Mouse (Mus musculus) stomach, postnatal 0 days (tissue): ENCODE data around the gene Gm29094.
"Not testable (repeated sequence)": the region's sequence is repeated elsewhere in the genome, so short reads cannot be mapped to it uniquely, and the experiment has no call there.

Experiments used
- CTCF ChIP-seq: IDR thresholded peaks from 2 replicates; pipeline ENCODE4 v1.5.1; 2016; ENCODE audit warnings: antibody characterized with exemption, low read depth, mild to moderate bottlenecking, moderate library complexity
- EP300 ChIP-seq: optimal IDR thresholded peaks from 2 replicates; pipeline ENCODE3; 2016; ENCODE audit warnings: antibody characterized with exemption

- TF ChIP-seq EP300, result not testable (repeated sequence)
- peak; percentile 42 for TF ChIP-seq CTCF
Measured at GRCm38 (mm10) chr9:89212428-89212827, 13.2 kb downstream of the Gm29094 start.
